Mouse (Mus musculus): Measurements from ENCODE around the gene Olfr495. TPM values are rescaled to one million over a fixed set of nuclear protein-coding genes. Genes with fewer than 3 reads are reported as not detected.

The Olfr495 gene
- not detected for total RNA-seq (2021)
- long read RNA-seq, experiment 1, result 0 reads
- long read RNA-seq, experiment 2, result 0 reads

GRCm38 (mm10) chr7:108392867-108393266 lies at the start of gene Olfr495:
Gene Olfr495, plus strand, starts transcription at chr7:108393167.
- DNase-seq, result no peak

- no peak for DNase-seq
Measured at GRCm38 (mm10) chr7:108346879-108347278, 46.1 kb upstream of the Olfr495 start, which contains the start of gene Olfr493. Gene Olfr493, minus strand, starts transcription at chr7:108346979.

- DNase-seq, result no peak
Measured at GRCm38 (mm10) chr7:108365035-108365434, 27.9 kb upstream of the Olfr495 start, which contains the start of gene Olfr494. Gene Olfr494, plus strand, starts transcription at chr7:108365335.

- no peak for DNase-seq
Measured at GRCm38 (mm10) chr7:108420121-108420520, 27.2 kb downstream of the Olfr495 start, which contains the start of gene Olfr497. Gene Olfr497, plus strand, starts transcription at chr7:108420421.

Other genes with a start within 250 kb of the Olfr495 start
- not detected for gene Olfr485, start 233.3 kb upstream of the Olfr495 start, total RNA-seq (2021)
- gene Olfr486, start 220.4 kb upstream of the Olfr495 start, total RNA-seq (2021), result not detected
- not detected for gene Olfr487, start 178.5 kb upstream of the Olfr495 start, total RNA-seq (2021)
- gene Olfr488, start 134.8 kb upstream of the Olfr495 start, total RNA-seq (2021), result not detected
- gene Olfr490, start 104.2 kb upstream of the Olfr495 start, total RNA-seq (2021), result not detected
- gene Olfr491, start 79.7 kb upstream of the Olfr495 start, total RNA-seq (2021), result not detected
- not detected for gene Olfr492, start 69.5 kb upstream of the Olfr495 start, total RNA-seq (2021)
- gene Olfr493, start 46.2 kb upstream of the Olfr495 start, total RNA-seq (2021), result not detected
- not detected for gene Olfr494, start 27.8 kb upstream of the Olfr495 start, total RNA-seq (2021)
- gene Olfr497, start 27.3 kb downstream of the Olfr495 start, total RNA-seq (2021), result not detected
- not detected for gene Olfr498, start 72.2 kb downstream of the Olfr495 start, total RNA-seq (2021)
- not detected for gene Olfr502, start 131.9 kb downstream of the Olfr495 start, total RNA-seq (2021)
- not detected for gene Olfr503, start 151.4 kb downstream of the Olfr495 start, total RNA-seq (2021)
- gene Olfr504, start 172.6 kb downstream of the Olfr495 start, total RNA-seq (2021), result not detected
- gene Olfr506, start 217.6 kb downstream of the Olfr495 start, total RNA-seq (2021), result not detected
- not detected for gene Olfr507, start 228.6 kb downstream of the Olfr495 start, total RNA-seq (2021)
- gene Olfr508, start 236.8 kb downstream of the Olfr495 start, total RNA-seq (2021), result not detected

Data from adrenal gland, postnatal 10 days (tissue).